Mouse (Mus musculus): ENCODE data around the gene Tmprss9.

Tmprss9 gene

DNA sequence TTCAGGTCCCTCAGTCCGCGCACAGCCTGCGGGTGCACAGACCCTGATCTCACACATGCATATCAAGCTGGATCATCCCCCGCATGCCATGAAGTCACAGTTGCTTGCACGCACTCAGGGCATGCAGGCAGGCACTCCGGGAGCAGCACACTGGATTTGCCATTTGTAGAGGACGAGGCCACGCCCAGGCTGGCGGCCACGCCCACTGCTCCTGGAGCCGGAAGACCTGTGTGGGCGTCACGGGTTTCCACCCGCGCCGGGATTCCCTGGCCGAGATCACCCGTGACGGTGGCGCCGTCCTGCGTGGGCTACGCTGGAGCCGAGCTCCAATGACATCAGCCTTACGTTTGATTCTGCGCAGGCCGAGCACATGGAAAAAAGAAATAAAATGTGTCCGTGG lies 68.0 kb downstream of the Tmprss9 start:
- DNase-seq = peak; percentile 78

DNA sequence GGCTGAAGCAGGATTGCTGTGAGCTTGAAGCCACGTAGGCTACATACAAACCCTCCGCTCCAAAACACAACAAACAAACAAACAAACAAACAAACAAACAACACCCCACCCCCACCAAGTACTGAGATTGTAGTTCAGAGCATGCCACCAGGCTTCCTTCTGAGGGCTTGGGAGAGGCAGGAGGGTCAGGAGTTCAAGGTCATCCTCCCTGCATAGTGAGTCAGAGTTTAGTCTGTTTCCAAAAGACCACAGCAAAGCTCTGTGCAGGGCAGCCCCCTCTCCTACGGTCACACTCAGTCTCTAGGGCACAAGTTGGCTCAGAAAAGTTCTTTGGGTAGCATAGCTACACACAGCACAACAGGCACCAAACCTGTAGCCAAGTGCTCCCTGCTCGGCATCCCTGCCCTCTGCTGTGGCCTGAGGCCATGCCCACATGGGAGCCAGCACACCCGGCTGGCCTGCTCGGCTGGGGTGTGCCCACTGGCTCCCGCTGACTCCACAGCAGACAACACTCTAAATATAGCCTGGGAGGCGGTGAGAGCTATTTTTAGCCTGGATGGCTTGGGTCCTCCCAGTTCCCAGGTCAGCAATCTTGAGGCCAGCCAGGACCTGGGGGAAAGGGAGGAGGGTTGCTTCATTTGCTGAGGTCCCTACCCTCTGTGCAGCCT lies 68.8 kb downstream of the Tmprss9 start:
- DNase-seq = no peak

DNA sequence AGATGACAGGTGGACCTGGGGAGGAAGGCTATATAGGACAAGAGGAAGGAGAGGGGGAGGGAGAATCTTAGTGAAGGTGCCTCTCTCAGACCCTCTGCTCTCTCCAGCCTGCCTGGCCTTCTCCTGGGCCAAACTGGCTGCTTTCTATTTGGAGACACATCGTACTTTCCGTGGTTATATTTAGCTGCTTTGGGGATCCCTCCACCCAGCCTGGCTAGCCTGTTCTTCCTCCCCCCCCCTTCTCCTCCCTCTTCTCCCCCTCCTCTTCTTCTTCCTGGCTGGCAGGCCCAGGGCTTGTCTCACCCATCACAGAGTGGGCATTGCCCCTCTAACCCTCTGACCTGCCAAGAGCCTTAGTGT lies 69.3 kb downstream of the Tmprss9 start:
- DNase-seq = no peak

DNA sequence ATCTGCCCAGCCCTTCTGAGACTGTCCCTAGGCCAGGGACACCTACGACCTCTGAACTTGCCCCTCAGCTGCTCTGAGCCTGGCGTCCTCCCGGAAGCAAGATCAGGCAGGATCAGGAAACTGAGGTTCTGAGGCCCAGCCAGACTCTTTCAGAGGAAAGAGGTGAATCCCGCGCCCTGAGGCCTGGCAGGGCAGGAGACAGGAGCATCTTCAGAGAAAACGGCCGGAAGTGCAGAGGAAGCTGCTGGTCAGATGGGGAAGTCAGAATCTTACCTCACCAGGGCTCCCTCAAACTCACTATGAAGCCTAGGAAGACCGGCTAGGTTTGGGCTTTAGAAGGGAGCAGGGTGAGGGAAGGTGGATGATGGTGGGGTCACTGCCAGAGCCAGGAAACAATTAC lies 71.3 kb downstream of the Tmprss9 start:
- no peak for DNase-seq

DNA sequence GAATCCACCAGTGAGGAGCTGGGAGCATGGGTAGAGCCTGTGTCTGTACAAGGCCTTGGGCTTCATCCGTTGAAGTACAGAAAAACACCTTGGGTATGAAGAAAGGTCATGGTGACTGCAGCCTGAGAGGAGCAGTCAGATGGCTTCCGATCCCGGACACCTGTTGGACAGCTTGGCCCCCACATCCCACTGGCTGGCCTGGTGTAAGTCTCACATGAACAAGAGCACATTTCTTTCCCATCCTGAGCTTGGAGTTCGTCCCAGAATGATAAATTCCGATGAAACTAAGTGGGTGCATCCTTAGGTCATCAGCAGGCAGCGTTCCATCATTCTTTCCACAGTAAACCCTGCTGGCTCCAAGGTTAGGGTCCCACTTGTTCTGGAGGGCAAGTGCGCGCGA lies 72.1 kb downstream of the Tmprss9 start:
- DNase-seq = no peak

DNA sequence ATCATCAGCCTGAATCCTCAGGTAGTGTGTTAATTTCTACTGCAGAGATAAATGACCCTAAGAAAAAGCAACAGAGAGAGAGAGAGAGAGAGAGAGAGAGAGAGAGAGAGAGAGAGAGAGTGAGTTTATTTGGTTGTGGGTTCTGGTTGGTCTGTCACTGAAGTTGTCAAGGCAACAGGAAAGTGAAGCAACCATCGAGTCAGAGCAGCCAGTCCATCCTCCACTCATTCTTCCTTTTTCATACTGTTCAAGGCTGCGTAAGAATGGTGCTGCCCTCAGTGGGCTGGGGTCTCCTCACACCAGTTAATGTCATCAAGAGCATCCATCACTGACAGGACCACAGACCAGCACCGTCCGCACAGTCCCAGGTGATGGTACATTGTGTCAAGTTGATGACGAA lies 72.6 kb downstream of the Tmprss9 start:
- DNase-seq = no peak

DNA sequence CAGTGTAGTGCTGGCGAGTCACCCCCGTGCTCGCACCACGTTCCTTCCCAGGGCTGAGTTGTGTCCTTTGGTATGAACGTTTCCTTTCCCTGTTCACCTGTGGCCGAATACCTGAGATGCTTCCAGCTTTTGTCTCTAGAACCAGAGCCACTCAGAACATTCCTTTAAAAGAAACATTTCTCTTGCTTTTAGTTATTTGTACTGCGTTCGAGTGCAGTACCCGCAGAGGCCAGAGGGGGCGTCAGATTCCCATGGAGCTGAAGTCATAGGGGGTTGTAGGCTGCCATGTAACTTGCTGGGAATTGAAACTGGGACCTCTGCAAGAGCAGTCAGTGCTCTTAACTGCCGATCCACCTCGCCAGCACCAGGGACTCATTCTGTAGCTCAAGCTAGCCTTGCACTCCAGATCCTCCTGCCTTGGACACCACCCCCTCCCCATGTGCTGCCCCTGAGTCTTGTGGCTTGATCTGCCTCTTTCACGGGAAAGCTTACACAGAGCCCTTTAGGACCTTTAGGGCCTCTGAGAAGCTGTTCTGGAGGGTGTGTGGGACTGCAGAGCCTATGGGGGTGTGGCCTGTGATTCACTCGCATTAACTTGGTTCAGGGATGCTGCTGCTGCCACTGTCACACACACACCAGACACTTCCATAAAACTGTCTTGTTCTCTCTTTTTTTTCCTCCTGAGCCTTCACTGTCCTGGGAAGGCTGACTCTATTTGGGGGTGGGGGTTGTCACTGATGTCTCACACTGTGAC lies 75.2 kb downstream of the Tmprss9 start:
- DNase-seq = no peak

DNA sequence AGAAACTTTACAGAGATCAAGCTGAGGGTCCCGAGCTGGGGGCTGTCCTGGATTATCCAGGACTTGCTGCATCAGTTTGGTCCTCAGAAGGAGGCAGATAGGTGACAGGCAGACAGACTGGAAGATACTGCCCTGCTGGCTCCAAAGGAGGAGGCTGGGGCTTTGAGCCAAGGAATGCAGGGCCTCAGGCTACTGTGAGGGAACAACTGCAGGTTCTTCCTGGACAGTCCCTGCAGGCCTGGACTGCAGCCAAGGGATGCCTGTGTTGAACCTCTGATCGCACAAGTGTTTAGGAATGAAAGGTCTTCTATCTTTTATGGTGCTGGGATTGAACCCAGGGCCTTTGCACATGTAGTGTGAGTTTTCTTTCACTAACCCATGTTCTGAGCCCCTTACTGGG lies 76.2 kb downstream of the Tmprss9 start:
- DNase-seq = no peak

DNA sequence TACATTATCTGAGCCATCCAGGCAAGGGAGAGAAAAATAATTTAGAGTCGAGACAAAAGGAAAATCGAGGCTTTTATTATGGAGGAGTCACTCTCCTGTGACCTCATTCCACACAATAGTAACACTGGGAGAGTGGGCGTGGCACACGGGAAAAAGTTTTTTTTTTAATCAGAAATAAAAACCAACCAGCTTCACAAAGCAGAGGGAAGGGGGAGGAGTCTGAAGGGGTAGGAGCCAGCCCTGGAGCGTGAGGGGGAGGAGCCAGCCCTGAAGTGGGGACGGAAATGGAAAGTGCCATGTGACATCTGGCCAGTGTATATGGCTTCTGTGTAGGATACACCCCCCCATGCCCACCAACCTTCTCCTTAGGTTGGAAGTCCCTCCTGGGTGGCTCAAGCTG lies 76.9 kb downstream of the Tmprss9 start:
- no peak for DNase-seq

DNA sequence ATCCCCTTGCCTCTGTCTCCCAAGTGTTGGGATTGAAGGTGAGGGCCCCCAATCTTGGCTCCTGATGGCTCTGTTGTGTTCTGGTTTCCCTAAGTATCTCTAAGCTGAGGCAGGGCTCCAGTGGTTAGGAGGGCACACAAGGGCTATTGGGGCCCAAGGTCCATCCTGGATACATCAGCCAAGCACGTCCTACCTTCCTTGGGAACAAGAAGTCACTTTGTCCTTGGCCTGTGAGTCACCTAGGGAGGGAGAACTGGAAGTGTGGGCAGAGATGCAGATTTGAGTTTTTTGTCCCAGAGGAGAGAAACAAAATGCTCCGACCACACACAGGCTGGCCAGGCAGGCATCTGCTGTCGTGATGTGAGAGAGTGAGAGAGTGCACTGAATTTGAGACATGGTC lies 77.4 kb downstream of the Tmprss9 start:
- no peak for DNase-seq

Measured in layer of hippocampus, adult 9-11 months (tissue).